Mouse (Mus musculus) megakaryocyte, embryonic 14.5 days (primary cell): ENCODE measurements at regions not wholly inside any gene's neighbourhood (a gene's known extent, or its start where the extent isn't known, plus 50 kb on each side); places are given as distances from the start of the nearest gene placed in this dataset.

Source experiments
- FLI1 ChIP-seq: IDR thresholded peaks from 2 replicates; pipeline ENCODE4 v1.6.1; 2012; ENCODE audit warnings: low read length, inconsistent platforms, mixed read lengths
- GATA1 ChIP-seq: IDR thresholded peaks from 3 replicates; pipeline ENCODE4 v1.6.1; 2012; ENCODE audit warnings: mixed read lengths, low read length, inconsistent platforms, borderline replicate concordance

GRCm38 (mm10) chr2:115088421-115089120, 433.8 kb upstream of the Dph6 start:
- TF ChIP-seq GATA1 (no peak), FLI1 (no peak)
